Mouse (Mus musculus) heart, adult 2 months (tissue): ENCODE results near the gene Asb13. TPM values are rescaled to one million over a fixed set of nuclear protein-coding genes. Genes with fewer than 3 reads are reported as not detected.

Experiments
- DNase-seq, 2 experiments: peaks; one replicate each; pipeline ENCODE4 v3.0.0; 2021
- H3K27ac ChIP-seq: fragments of 200-600 bp; 2 replicates; pipeline ENCODE4 v1.8.1; 2022
- H3K27me3 ChIP-seq: fragments of 200-500 bp; 2 replicates; pipeline ENCODE4 v1.6.1; 2012; ENCODE audit warnings: mild to moderate bottlenecking, low read length, inconsistent platforms, mixed read lengths; ENCODE audit not compliant: control insufficient read depth, insufficient read depth
- H3K36me3 ChIP-seq: fragments of 200-500 bp; 2 replicates; pipeline ENCODE4 v1.6.1; 2012; ENCODE audit warnings: low read length, inconsistent platforms; ENCODE audit not compliant: control insufficient read depth, insufficient read depth
- H3K4me1 ChIP-seq: fragments of 200-500 bp; 2 replicates; pipeline ENCODE4 v1.6.1; 2011; ENCODE audit warnings: low read length; ENCODE audit not compliant: control insufficient read depth, insufficient read depth
- H3K4me3 ChIP-seq: fragments of 200-600 bp; 2 replicates; pipeline ENCODE4 v1.8.1; 2022
- H3K79me2 ChIP-seq: fragments of 200-500 bp; replicated peaks from 2 replicates; pipeline ENCODE4 v1.6.1; 2012; ENCODE audit warnings: mild to moderate bottlenecking, inconsistent platforms, low read length, moderate library complexity, mixed read lengths; ENCODE audit not compliant: control insufficient read depth, insufficient read depth
- H3K9ac ChIP-seq: fragments of 200-500 bp; 2 replicates; pipeline ENCODE4 v1.6.1; 2012; ENCODE audit warnings: low read depth, mild to moderate bottlenecking, control low read depth, inconsistent platforms, low read length, mixed read lengths
- CTCF ChIP-seq: fragments of 200-600 bp; IDR thresholded peaks from 2 replicates; pipeline ENCODE4 v1.8.1; 2022; ENCODE audit warnings: antibody characterized with exemption, mild to moderate bottlenecking, moderate library complexity
- EP300 ChIP-seq: fragments of 200-500 bp; IDR thresholded peaks from 2 replicates; pipeline ENCODE4 v1.6.1; 2011; ENCODE audit warnings: low read depth, low read length, control low read depth; ENCODE audit not compliant: insufficient read depth
- POLR2A ChIP-seq: fragments of 200-500 bp; IDR thresholded peaks from 2 replicates; pipeline ENCODE4 v1.6.1; 2011; ENCODE audit warnings: mild to moderate bottlenecking, low read depth, low read length, control low read depth; ENCODE audit not compliant: insufficient read depth
- WGBS: fragments of 180-500 bp; shearing (Covaris S2); methylation state at CpG from one replicate; pipeline ENCODE4 v1.1.7; 2018; 5-methylcytosine and 5-hydroxymethylcytosine counted together
- intact Hi-C: fragments of 180-260 bp; cut with DNase I; formaldehyde crosslinking; loops from one replicate; pipeline ENCODE4 v1.15.1; 2025
- polyA plus RNA-seq: library from polyadenylated mRNA; depleted of rRNA; stranded (reverse); fragments of >200 nt; gene quantifications from 2 replicates; pipeline ENCODE4 v1.2.3, GENCODE M21; 2012
- total RNA-seq, 2 experiments: library from RNA; stranded (reverse); gene quantifications; 2 replicates each; pipeline ENCODE4 v1.2.3; 2021

Asb13 gene
- total and polyA plus RNA-seq, 3 experiments = 8.4 to 11.5 (median 8.7) TPM

- Histone ChIP-seq H3K4me3 (no peak overlapping the region), H3K4me1 (0 out of 2 replicates have a peak, but pooled peaks cover 3% of the 10 kb centered on the region), H3K27ac (no peak overlapping the region), H3K36me3 (0 out of 2 replicates have a peak, but pooled peaks cover 2% of the 10 kb centered on the region), H3K9ac (no peak overlapping the region), H3K27me3 (no peaks in the 10 kb centered on the region), H3K79me2 (no peaks in the 10 kb centered on the region)
- intact Hi-C loops = no loop called here
- 30% methylated on average over 6 of the region's 6 CpGs for WGBS
- DNase-seq = no peak
- TF ChIP-seq EP300 (no peak), CTCF (no peak), POLR2A (no peak)
These were observed 701 bp upstream of the Asb13 start for GRCm38 (mm10) chr13:3633131-3633530.

- Histone ChIP-seq H3K36me3 (0 out of 2 replicates have a peak, but pooled peaks cover 2% of the 10 kb centered on the region), H3K9ac (no peak overlapping the region), H3K79me2 (no peaks in the 10 kb centered on the region), H3K27me3 (no peaks in the 10 kb centered on the region), H3K4me1 (0 out of 2 replicates have a peak, but pooled peaks cover 3% of the 10 kb centered on the region), H3K4me3 (no peak overlapping the region), H3K27ac (no peak overlapping the region)
- 83% methylated on average over 3 of the region's 3 CpGs for WGBS
- no peak for TF ChIP-seq POLR2A
- TF ChIP-seq EP300 = no peak
- no peak for TF ChIP-seq CTCF
- DNase-seq = no peak
- intact Hi-C loops = loop anchor here (2.0 kb wide), 1 partner anchor 24 kb away; the partner anchor contains the start of gene Fam208b
These were observed 1.2 kb downstream of the Asb13 start for GRCm38 (mm10) chr13:3635076-3635475.

DNA sequence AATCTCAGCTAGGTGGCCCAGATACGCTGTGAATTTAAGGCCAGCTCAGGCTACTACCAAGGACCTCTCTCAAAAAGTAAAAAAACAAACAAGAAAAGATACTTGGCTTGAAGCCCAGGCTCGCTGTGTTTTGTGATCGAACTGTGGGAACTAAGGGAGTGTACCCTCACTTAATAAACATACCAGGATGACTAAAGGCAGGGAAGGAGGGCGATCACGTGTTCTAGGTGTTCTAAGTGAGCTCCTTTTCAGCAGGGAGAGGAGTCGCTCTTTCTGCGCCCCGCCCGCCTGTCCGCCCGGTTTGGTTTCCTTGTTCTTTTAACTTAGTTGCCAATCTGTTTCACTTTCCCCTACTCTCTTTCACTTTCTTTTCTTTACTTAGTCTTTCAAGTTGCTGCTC lies 3.0 kb downstream of the Asb13 start:
- peak overlapping the region; percentile 74 for H3K9ac ChIP-seq
- peak; percentile 24 to 29 for DNase-seq
- 38% methylated on average over 11 of the region's 11 CpGs for WGBS
- H3K4me1 ChIP-seq = 0 out of 2 replicates have a peak, but pooled peaks cover 3% of the 10 kb centered on the region
- H3K4me3 ChIP-seq = peak overlapping the region; percentile 37
- intact Hi-C loops = no loop called here
- no peaks in the 10 kb centered on the region for H3K27me3 ChIP-seq
- no peaks in the 10 kb centered on the region for H3K79me2 ChIP-seq
- 0 out of 2 replicates have a peak, but pooled peaks cover 2% of the 10 kb centered on the region for H3K36me3 ChIP-seq
- TF ChIP-seq POLR2A (0 out of 2 replicates have a peak, but pooled peaks have one; percentile 15), EP300 (no peak)
- peak overlapping the region; percentile 4 for H3K27ac ChIP-seq

GRCm38 (mm10) chr13:3642049-3642448 lies 8.2 kb downstream of the Asb13 start:
- Histone ChIP-seq H3K27ac (no peak overlapping the region), H3K4me3 (no peak overlapping the region), H3K27me3 (no peaks in the 10 kb centered on the region), H3K4me1 (no peaks in the 10 kb centered on the region), H3K9ac (no peak overlapping the region), H3K36me3 (no peaks in the 10 kb centered on the region), H3K79me2 (no peaks in the 10 kb centered on the region)
- DNase-seq = peak in 1 of 2 experiments; percentile 9
- WGBS = 77% methylated on average over 9 of the region's 9 CpGs
- TF ChIP-seq POLR2A = no peak
- no peak for TF ChIP-seq EP300
- TF ChIP-seq CTCF = peak; percentile 54
- intact Hi-C loops = loop anchor here (5.0 kb wide), 1 partner anchor 235 kb away; no protein-coding TSS in a partner anchor

DNA sequence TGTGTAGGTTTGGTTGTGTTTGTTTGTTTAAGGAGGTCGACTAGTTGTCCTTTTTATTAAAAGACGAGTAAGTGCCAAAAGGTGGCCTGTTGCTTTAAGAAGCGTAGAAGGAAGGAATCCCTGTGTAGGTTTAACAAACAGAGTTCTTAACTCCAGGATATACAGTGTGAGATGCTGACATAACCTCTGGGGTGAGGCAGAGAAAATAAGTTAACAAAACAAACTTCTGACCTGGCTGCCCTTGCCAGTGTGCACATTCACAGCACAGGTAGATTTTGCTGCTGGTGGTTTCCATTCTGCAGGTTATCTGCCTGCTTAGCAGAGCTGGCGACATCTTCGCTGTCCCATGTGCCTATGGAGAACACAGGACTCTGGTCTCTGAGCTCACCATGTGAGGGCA lies 8.7 kb downstream of the Asb13 start:
- no peaks in the 10 kb centered on the region for H3K27me3 ChIP-seq
- 81% methylated on average over 5 of the region's 5 CpGs for WGBS
- no peaks in the 10 kb centered on the region for H3K79me2 ChIP-seq
- H3K9ac ChIP-seq = no peak overlapping the region
- no peaks in the 10 kb centered on the region for H3K4me1 ChIP-seq
- intact Hi-C loops = loop anchor here (5.0 kb wide), 1 partner anchor 235 kb away; no protein-coding TSS in a partner anchor
- no peaks in the 10 kb centered on the region for H3K36me3 ChIP-seq
- no peak overlapping the region for H3K27ac ChIP-seq
- no peak for TF ChIP-seq EP300
- TF ChIP-seq POLR2A = no peak
- TF ChIP-seq CTCF = no peak
- DNase-seq = no peak
- H3K4me3 ChIP-seq = no peak overlapping the region

DNA sequence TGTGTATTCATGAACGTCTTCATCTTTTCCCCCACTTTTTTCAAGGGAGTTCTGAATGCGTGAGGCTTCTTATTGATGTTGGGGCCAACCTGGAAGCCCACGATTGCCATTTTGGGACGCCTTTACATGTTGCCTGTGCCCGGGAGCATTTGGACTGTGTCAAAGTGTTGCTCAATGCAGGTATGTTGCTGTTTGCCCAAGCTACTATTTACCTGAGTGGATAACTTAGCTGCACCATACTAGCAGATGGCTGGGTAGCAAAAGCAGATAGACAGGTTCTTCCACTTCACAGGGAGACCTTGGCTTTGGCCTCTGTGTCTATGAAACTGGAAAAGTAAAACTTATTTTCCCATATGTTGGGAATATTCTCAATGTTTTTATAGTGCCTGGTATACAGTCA lies 11.0 kb downstream of the Asb13 start:
- no peaks in the 10 kb centered on the region for H3K27me3 ChIP-seq
- TF ChIP-seq POLR2A = no peak
- no peak overlapping the region for H3K27ac ChIP-seq
- DNase-seq = no peak
- 93% methylated on average over 5 of the region's 5 CpGs for WGBS
- H3K4me3 ChIP-seq = no peak overlapping the region
- H3K9ac ChIP-seq = no peak overlapping the region
- intact Hi-C loops = loop anchor here (5.0 kb wide), 1 partner anchor 238 kb away; no protein-coding TSS in a partner anchor
- H3K79me2 ChIP-seq = no peaks in the 10 kb centered on the region
- H3K4me1 ChIP-seq = no peaks in the 10 kb centered on the region
- H3K36me3 ChIP-seq = no peaks in the 10 kb centered on the region
